Mouse (Mus musculus) urinary bladder, postnatal 25 days (tissue): ENCODE measurements around the gene Kcnj9.

ENCODE experiments used
- DNase-seq: peaks from one replicate; pipeline ENCODE4 v3.0.0; 2022; ENCODE audit warnings: low spot score

The Kcnj9 gene

DNA sequence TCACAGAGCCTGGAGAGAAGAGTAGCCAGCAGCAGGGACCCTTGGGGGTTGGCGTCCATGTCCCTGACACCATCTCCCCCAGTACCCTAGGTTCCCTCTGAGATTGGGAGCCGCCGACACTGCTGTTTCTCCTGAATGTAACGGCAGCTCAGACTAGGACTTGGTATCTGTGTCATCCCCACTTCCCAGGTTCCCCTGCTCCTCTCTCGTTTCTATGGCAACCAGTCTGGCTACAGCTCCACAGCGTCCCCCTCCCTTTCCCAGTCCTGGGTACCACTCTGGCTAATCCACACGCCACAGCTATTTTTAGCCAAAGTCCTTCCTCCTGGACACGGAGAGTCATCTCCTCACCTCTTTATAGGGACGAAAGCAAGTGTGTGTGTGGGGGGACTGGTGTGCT is at the start of gene Kcnj9:
Gene Kcnj9, minus strand, starts transcription at position 188 of the 400 bp plus-strand sequence.
- no peak for DNase-seq

- DNase-seq = peak; percentile 15
These were observed 47.8 kb upstream of the Kcnj9 start for GRCm38 (mm10) chr1:172376758-172377458.

- DNase-seq = peak; percentile 97
These were observed 47.1 kb upstream of the Kcnj9 start, which contains the start of gene Pigm for GRCm38 (mm10) chr1:172376198-172376667. TSS of gene Pigm (plus strand) at chr1:172376546.

DNA sequence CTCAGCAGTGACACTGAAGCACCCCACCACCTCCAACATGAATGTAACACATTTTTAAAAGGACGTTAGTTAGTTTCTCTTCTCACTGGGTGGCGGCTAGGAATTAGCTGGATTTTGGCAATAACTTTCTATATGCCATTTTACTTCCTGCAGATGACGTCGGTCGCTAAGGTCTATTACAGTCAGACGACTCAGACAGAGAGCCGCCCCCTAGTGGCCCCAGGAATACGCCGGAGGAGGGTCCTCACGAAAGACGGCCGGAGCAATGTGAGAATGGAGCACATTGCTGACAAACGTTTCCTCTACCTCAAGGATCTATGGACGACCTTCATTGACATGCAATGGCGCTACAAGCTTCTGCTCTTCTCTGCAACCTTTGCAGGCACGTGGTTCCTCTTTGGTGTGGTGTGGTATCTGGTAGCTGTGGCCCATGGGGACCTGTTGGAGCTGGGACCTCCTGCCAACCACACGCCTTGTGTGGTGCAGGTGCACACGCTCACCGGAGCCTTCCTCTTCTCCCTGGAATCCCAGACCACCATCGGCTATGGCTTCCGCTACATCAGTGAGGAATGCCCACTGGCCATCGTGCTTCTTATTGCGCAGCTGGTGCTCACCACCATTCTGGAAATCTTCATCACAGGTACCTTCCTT is 39.8 kb upstream of the Kcnj9 start:
- no peak for DNase-seq

- DNase-seq = no peak
These were observed 35.6 kb upstream of the Kcnj9 start for GRCm38 (mm10) chr1:172364684-172365083.

GRCm38 (mm10) chr1:172358341-172358740 is 29.2 kb upstream of the Kcnj9 start:
- DNase-seq = no peak

DNA sequence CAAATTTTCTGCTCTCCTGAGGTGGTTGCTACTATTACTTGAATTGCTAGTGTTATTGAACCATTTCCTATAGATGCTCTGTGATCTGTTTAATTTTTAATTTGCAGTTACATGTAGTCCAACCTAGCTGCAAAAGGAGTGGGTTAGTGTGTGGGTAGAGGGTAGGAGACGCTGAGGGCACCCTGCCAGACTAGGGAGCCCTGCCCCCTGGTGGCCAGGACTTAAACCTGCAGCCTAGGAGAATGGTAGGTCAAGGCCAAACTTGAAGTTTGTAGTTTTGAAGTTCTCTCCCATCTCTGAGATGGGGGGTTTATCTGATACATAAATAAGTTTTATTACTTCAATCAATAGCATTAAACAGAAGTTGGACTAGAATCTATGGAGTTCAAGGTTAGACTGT is 28.4 kb upstream of the Kcnj9 start:
- peak; percentile 73 for DNase-seq

- DNase-seq = no peak
These were observed 26.2 kb upstream of the Kcnj9 start for GRCm38 (mm10) chr1:172355336-172355735.

DNA sequence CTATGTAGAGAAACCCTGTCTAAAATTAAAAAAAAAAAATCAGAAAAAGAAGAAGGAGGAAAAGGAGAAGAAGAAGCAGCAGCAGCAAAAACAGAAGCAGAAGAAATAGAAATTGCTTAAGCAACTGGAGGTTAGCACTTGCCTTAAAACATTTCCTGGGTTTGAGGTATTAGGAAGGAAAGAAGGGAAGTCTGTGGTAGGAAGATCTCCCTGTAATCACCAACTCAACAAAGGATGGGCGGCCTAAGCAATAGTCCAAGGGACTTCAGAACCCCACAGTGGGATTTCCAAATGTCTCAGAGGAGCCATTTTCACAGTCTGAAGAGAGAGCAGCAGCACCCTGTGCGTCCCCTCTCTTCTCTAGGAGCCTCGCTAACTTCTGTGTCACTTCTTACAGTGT is 23.3 kb upstream of the Kcnj9 start:
- no peak for DNase-seq

GRCm38 (mm10) chr1:172352001-172352400 is 22.9 kb upstream of the Kcnj9 start:
- DNase-seq = no peak

DNA sequence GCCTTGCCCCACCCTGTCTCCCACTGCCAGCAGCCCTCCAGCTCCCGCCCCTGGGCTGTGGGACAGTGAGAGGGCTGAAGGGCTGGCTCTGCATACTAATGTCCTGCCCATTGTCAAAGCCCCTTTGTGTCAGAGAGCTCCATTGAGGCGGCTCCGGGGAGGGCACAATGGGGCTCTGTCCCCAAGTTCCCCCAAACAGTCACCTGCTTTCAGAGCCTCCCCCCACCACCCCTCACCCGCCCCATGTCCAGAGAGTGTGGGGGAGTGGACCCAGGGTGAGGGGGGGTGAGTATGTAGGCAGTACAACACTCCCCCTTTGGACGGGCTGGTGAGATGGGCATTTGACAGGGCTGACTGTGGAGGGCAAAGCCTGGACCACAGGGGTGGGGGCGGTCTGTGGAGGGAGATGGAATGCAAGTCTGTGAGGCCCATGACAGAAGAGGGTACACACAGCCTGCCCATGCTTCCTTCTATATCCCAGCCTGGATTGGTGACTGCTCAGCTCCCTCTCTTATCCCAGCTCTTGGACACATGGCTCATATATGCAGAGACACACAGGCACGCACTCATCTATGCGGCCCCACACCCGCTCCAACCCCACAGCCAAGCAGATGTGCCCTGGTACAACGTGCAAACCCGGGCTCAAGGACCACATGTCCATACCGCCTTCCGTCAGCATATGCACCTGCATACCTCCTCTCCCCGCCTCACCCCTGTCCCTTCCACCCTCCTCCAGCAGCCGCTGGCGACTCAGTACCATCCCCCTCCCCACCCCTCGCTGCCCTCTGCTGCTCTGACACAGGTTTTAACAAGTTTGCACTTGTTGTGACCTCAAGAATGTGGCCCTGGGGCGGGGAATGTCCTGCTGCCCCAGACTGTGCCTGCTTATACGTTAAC is 21.0 kb upstream of the Kcnj9 start:
- peak; percentile 24 for DNase-seq

DNA sequence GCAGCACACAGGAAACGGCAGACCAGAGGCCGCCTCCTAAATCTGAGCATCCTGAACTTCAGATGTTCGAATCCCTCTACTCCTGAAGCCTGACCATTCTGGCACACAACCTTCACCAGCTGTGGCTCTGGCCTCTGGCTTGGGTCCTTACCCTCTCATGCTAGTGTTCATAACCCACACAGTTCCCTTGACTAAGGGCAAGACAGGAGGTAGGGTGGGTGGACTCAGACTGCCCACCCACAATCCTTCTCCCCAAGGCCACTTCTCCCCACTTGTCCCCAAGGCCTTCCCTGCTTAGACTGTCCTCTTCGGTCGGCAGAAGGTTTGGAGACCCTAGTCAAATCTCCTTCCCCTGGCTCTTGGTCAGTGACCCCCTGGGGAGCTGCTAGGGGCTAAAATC is 20.4 kb upstream of the Kcnj9 start:
- DNase-seq = no peak

DNA sequence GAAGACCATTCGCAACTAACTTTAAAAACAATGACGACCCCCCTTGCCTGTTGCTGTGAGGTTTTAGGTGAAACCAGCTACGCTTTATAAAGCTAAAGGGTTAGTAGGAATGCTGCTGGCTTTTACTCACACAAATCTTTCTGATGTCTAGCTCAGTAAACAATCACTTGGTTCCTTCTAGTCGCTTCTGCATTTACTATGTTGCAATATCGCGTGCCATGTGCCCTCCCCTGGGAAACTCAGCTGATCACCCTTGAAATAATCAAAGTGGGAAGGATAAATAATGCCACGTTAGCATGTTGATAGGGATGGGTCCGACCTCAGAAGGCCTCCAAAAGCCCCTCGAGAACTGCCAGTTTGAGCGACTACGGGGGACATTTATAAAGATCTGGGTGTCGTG is 18.3 kb upstream of the Kcnj9 start:
- no peak for DNase-seq

- DNase-seq = no peak
These were observed 17.6 kb upstream of the Kcnj9 start for GRCm38 (mm10) chr1:172346707-172347106.

- DNase-seq = no peak
These were observed 15.7 kb upstream of the Kcnj9 start for GRCm38 (mm10) chr1:172344820-172345219.

DNA sequence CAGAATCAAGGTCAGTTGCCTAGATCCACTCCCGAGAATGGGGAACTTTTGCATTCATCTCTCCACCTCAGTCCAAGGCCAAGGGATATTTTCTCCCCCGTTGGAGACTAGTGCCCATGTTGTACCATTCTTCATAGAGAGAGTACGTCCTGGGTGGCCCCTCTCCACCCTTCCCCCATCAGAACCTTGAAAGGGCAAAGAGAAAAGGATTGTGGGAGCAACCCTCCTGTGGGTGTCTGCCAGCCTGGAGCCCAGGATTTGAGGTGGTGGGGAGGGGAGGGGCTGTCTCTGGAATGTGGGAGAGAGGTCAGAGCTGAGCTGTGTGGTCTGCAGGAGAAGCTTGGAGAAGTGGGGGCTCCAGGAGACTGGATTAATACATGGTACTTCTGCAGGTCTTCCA is 14.8 kb upstream of the Kcnj9 start:
- DNase-seq = no peak

DNA sequence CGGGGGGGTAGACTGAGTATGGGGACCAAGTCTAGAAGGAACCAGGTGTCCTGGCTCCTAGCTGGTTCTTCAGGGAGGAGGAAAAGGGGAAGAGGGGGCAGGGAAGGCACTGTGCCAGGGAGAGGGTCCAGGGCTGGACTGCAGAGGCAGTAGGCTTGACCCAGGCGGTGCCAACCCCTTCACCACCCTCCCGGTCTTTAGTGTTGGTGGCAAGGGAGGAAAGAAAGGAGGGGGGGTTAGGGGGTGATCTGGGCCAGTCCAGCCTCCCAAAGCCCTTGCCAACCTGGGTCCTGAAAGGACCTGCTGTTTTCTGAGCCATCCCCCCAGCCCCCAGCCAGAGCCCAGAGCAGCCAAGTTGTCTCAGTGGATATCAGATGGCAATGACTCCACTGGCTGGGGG is 13.6 kb upstream of the Kcnj9 start:
- DNase-seq = no peak

GRCm38 (mm10) chr1:172341386-172341785 is 12.3 kb upstream of the Kcnj9 start:
- DNase-seq = no peak

DNA sequence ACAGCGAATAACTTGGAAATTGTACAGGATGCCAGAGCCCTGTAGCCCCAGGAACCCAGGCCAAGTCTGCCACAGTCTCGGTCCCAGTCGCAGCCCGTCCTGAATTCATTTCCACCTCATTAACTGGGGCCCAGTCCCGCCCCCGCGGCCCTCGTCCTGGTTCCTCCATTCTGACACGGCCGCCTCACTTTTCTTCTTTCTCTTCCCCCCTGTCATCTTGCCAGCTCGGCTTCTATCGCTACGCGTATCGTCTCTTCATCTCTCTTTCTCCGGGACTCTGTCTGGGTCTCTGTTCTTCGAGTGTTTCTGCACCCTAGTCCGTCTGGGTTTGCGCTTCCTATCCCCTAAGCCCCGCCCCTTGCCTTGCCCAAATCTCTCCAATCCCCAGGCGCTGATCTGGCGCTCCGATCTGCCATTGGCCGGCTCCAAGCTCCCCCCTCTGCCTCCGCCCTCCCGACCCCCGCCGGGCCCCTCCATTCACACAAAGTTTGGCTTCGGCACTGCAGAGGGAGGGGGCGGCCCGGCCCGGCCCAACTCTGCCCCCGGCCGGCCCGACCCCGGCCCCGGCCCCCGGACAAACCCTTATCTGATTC is 11.7 kb upstream of the Kcnj9 start, which contains the start of gene Kcnj10:
Gene Kcnj10, plus strand, starts transcription at position 482 of the 593 bp plus-strand sequence.
- peak; percentile 56 for DNase-seq

GRCm38 (mm10) chr1:172337411-172338185 is 8.5 kb upstream of the Kcnj9 start:
- DNase-seq = no peak

GRCm38 (mm10) chr1:172335804-172336203 is 6.7 kb upstream of the Kcnj9 start:
- DNase-seq = no peak
